8 mouse cellular contexts compared by ENCODE assay signal in the genomic region with DNA sequence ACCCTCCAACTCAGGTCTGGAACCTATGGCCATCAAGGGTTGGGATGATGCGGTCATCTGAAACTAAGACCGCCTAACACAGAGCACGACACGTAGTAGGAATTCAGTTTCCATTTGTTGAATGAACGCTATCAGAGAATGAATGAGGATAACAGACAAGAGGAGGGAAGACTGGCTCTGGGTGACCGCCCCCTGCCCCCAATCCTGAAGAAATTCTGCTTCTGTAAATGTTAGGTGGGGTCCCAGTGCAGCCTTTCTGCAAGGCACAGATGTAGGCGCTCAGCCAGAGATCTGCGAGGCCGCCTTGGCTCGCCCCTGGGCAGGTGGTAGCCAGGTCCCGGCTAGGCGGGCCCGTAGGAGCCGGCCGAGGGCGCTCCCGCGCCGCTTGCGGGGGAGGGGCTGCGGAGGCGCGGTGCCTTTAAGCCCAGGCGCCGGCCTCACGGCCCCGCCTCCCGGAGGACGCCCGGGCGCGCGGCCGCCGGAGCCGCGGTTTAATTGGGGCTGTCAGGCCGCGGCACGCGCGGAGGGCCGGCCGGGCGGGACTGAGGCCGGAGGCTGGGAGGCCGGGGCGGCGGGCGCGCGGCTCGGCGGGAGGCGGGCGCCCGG. TPM values are rescaled to one million over a fixed set of nuclear protein-coding genes. Genes with fewer than 3 reads are reported as not detected.
DNase-seq lines count a peak whose midpoint lies in the region; ATAC-seq and TF ChIP-seq lines count a peak whose summit lies in the region.

Gene Dusp7 (plus strand): TSS at position 521 of the 606 bp plus-strand sequence.

- peak; percentile 60 for DNase-seq in c-Kit-positive CD71-positive TER-119-negative erythroid progenitor cells, embryonic 14.5 days (ENCODE audit: low read depth)
- peak; percentile 91 for DNase-seq in forebrain, embryonic 11.5 days (ENCODE audit: low spot score)
- peak; percentile 82 to 95 for DNase-seq in kidney, postnatal 25 days
- peak; percentile 76 for DNase-seq in telencephalon, adult 2 months (ENCODE audit: low read depth, low spot score)

- TF ChIP-seq EP300 in ES-Bruce4 (IDR thresholded peaks at IDR 0.05; ENCODE audit: insufficient read depth, low read depth, low read length) = no peak

- peak within 1 kb of the TSS; percentile 76 for H3K4me3 ChIP-seq in ES-Bruce4 (ENCODE audit: low read depth, low read length)
- H3K4me3 ChIP-seq in forebrain, embryonic 11.5 days (ENCODE audit: low read depth, low read length) = peak within 1 kb of the TSS; percentile 86
- H3K4me3 ChIP-seq in heart, embryonic 16.5 days (ENCODE audit: low read length) = peak within 1 kb of the TSS; percentile 72
- peak within 1 kb of the TSS; percentile 76 for H3K4me3 ChIP-seq in liver, embryonic 15.5 days (replicated peaks)
- peak within 1 kb of the TSS; percentile 86 for H3K4me3 ChIP-seq in neural tube, embryonic 14.5 days (ENCODE audit: low read depth, low read length)

- peak within 1 kb of the TSS; percentile 87 for H3K9ac ChIP-seq in ES-Bruce4 (ENCODE audit: low read depth, poor library complexity, severe bottlenecking)
- peak within 1 kb of the TSS; percentile 92 for H3K9ac ChIP-seq in forebrain, embryonic 11.5 days (ENCODE audit: low read length)
- peak within 1 kb of the TSS; percentile 91 for H3K9ac ChIP-seq in heart, embryonic 16.5 days (ENCODE audit: low read length)
- peak within 1 kb of the TSS; percentile 73 for H3K9ac ChIP-seq in liver, embryonic 15.5 days
- peak within 1 kb of the TSS; percentile 93 for H3K9ac ChIP-seq in neural tube, embryonic 14.5 days (replicated peaks; ENCODE audit: low read depth, low read length)

- H3K36me3 ChIP-seq in ES-Bruce4 (ENCODE audit: control insufficient read depth, insufficient read depth, low read length, poor library complexity, severe bottlenecking) = no peaks in the 10 kb centered on the region; the same call in 1 of the 2 replicates
- H3K36me3 ChIP-seq in forebrain, embryonic 11.5 days (ENCODE audit: control insufficient read depth, insufficient read depth, low read length) = peaks cover 3% of the 10 kb centered on the region; the same call in 1 of the 2 replicates
- H3K36me3 ChIP-seq in heart, embryonic 16.5 days (ENCODE audit: control insufficient read depth, insufficient read depth) = peaks cover 11% of the 10 kb centered on the region; the same call in 1 of the 2 replicates
- 0 out of 2 replicates have a peak, but pooled peaks cover 6% of the 10 kb centered on the region for H3K36me3 ChIP-seq in liver, embryonic 15.5 days (replicated peaks)
- H3K36me3 ChIP-seq in neural tube, embryonic 14.5 days (ENCODE audit: control insufficient read depth, insufficient read depth, low read length) = peaks cover 4% of the 10 kb centered on the region; the same call in 1 of the 2 replicates

- no peak for TF ChIP-seq POLR2A in ES-Bruce4 (IDR thresholded peaks at IDR 0.05; ENCODE audit: insufficient read depth, low read length)

- ATAC-seq in forebrain, embryonic 11.5 days (replicated peaks; ENCODE audit: low FRiP score) = peak; percentile 85
- peak; percentile 78 for ATAC-seq in heart, embryonic 16.5 days (replicated peaks; ENCODE audit: extremely low read depth, insufficient read depth, low FRiP score)
- ATAC-seq in liver, embryonic 15.5 days (ENCODE audit: insufficient read depth) = peak; percentile 67
- peak; percentile 85 for ATAC-seq in neural tube, embryonic 14.5 days (ENCODE audit: low read depth)

- no peak for TF ChIP-seq CTCF in ES-Bruce4 (IDR thresholded peaks at IDR 0.05; ENCODE audit: low read depth, low read length)

- peaks cover 2% of the 10 kb centered on the region for H3K4me1 ChIP-seq in ES-Bruce4 (ENCODE audit: control insufficient read depth, insufficient read depth, low read length)
- peaks cover 9% of the 10 kb centered on the region for H3K4me1 ChIP-seq in forebrain, embryonic 11.5 days (replicated peaks; ENCODE audit: control insufficient read depth, insufficient read depth, low read length)
- peaks cover 32% of the 10 kb centered on the region for H3K4me1 ChIP-seq in heart, embryonic 16.5 days (ENCODE audit: control insufficient read depth, insufficient read depth, low read length)
- peaks cover 65% of the 10 kb centered on the region for H3K4me1 ChIP-seq in liver, embryonic 15.5 days (replicated peaks)
- H3K4me1 ChIP-seq in neural tube, embryonic 14.5 days (ENCODE audit: control insufficient read depth, insufficient read depth, low read length) = peaks cover 33% of the 10 kb centered on the region

- H3K9me3 ChIP-seq in ES-Bruce4 (replicated peaks; ENCODE audit: control insufficient read depth, insufficient read depth, low read length, poor library complexity, severe bottlenecking) = no peaks in the 10 kb centered on the region
- H3K9me3 ChIP-seq in forebrain, embryonic 11.5 days (ENCODE audit: control insufficient read depth, low read length) = no peaks in the 10 kb centered on the region
- no peaks in the 10 kb centered on the region for H3K9me3 ChIP-seq in heart, embryonic 16.5 days (replicated peaks; ENCODE audit: control insufficient read depth, low read length)
- H3K9me3 ChIP-seq in liver, embryonic 15.5 days (replicated peaks) = no peaks in the 10 kb centered on the region
- no peaks in the 10 kb centered on the region for H3K9me3 ChIP-seq in neural tube, embryonic 14.5 days (ENCODE audit: control insufficient read depth, low read length)

- under 1% methylated on average over 54 of the region's 57 CpGs for WGBS in forebrain, embryonic 11.5 days
- 1% methylated on average over 51 of the region's 57 CpGs for WGBS in heart, embryonic 16.5 days
- under 1% methylated on average over 56 of the region's 57 CpGs for WGBS in liver, embryonic 15.5 days (ENCODE audit: insufficient replicate concordance)
- WGBS in neural tube, embryonic 14.5 days = under 1% methylated on average over 56 of the region's 57 CpGs

- peak within 1 kb of the TSS; percentile 79 for H3K27ac ChIP-seq in ES-Bruce4 (ENCODE audit: insufficient read depth, low read length)
- H3K27ac ChIP-seq in forebrain, embryonic 11.5 days (ENCODE audit: low read depth, low read length) = peak within 1 kb of the TSS; percentile 91
- peak within 1 kb of the TSS; percentile 96 for H3K27ac ChIP-seq in heart, embryonic 16.5 days (ENCODE audit: low read length)
- peak within 1 kb of the TSS; percentile 84 for H3K27ac ChIP-seq in liver, embryonic 15.5 days (replicated peaks)
- H3K27ac ChIP-seq in neural tube, embryonic 14.5 days (ENCODE audit: low read depth, low read length) = peak within 1 kb of the TSS; percentile 96

- no peaks in the 10 kb centered on the region for H3K27me3 ChIP-seq in ES-Bruce4 (ENCODE audit: control insufficient read depth, insufficient read depth, low read length, poor library complexity, severe bottlenecking)
- no peaks in the 10 kb centered on the region for H3K27me3 ChIP-seq in forebrain, embryonic 11.5 days (ENCODE audit: control insufficient read depth, insufficient read depth, low read length)
- no peaks in the 10 kb centered on the region for H3K27me3 ChIP-seq in heart, embryonic 16.5 days (ENCODE audit: control insufficient read depth, insufficient read depth, low read length)
- peaks cover 41% of the 10 kb centered on the region for H3K27me3 ChIP-seq in liver, embryonic 15.5 days
- no peaks in the 10 kb centered on the region for H3K27me3 ChIP-seq in neural tube, embryonic 14.5 days (ENCODE audit: control insufficient read depth, insufficient read depth, low read length)

- H3K4me2 ChIP-seq in forebrain, embryonic 11.5 days (ENCODE audit: low read depth, low read length, severe bottlenecking) = peak within 1 kb of the TSS; percentile 98
- peak within 1 kb of the TSS; percentile 99 for H3K4me2 ChIP-seq in heart, embryonic 16.5 days (ENCODE audit: low read depth, low read length)
- peak within 1 kb of the TSS; percentile 100 for H3K4me2 ChIP-seq in liver, embryonic 15.5 days
- peak within 1 kb of the TSS; percentile 94 for H3K4me2 ChIP-seq in neural tube, embryonic 14.5 days (ENCODE audit: low read depth, low read length)

RNA-seq across cellular contexts. Expression of gene Dusp7, which starts in this region (rescaled TPM):
- polyA plus RNA-seq in ES-Bruce4 (2011; ENCODE audit: insufficient read depth, insufficient read length, low read depth, missing spikeins) = 22.4 and 22.6 TPM in 2 replicates
- 26.8 and 27.6 TPM in 2 replicates for polyA plus RNA-seq in forebrain, embryonic 11.5 days (2014; fragmentation: Nextera tagmentation; extraction: Ambion mirVana)
- 7.9 and 10.2 TPM in 2 replicates for polyA plus RNA-seq in heart, embryonic 16.5 days (2015; fragmentation: Nextera tagmentation; extraction: Ambion mirVana)
- 3.4 and 5.1 TPM in 2 replicates for polyA plus RNA-seq in liver, embryonic 15.5 days (2015; fragmentation: Nextera tagmentation; extraction: Ambion mirVana)
- polyA plus RNA-seq in neural tube, embryonic 14.5 days (2014; fragmentation: Nextera tagmentation; extraction: Ambion mirVana) = 18.7 and 19.3 TPM in 2 replicates

Comparison
In these comparisons a context has a peak if more than half of its experiments do, and no peak if none do; other contexts are left out.
1. Peak in every context shown above with its lines: DNase-seq, ATAC-seq, H3K4me3 ChIP-seq and H3K27ac ChIP-seq.